Mouse (Mus musculus): Measurements from ENCODE around the gene Tulp2. TPM values are rescaled to one million over a fixed set of nuclear protein-coding genes. Genes with fewer than 3 reads are reported as not detected.

Gene Tulp2
- polyA plus RNA-seq, 1 experiment from 2014 or later: 1.0 TPM

DNA sequence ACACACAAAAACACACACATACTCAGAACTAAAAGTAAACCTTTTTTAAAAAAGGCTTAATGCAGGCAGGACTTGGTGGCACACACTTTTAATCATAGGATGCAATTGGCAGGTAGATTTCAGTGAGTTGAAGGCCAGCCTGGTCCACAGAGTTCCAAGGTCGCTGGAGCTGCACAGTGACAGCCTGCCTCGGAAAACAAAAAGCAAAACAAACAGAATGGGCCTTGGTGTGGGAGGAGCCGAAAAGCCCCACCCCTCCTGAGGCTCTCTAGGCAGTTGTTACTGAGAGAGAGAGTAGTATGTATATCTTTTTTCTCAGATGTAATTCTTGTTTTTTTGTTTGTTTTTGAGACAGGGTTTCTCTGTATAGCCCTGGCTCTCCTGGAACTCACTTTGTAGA, 9.6 kb downstream of the Tulp2 start:
- WGBS: 20% methylated on average over 3 of the region's 3 CpGs
- Histone ChIP-seq H3K9ac (no peak overlapping the region), H3K27me3 (no peaks in the 10 kb centered on the region), H3K9me3 (no peaks in the 10 kb centered on the region), H3K4me3 (no peak overlapping the region), H3K27ac (no peak overlapping the region), H3K4me2 (no peak overlapping the region), H3K4me1 (peaks cover 21% of the 10 kb centered on the region), H3K36me3 (peaks cover 40% of the 10 kb centered on the region)
- no peak for ATAC-seq (ENCODE audit: insufficient number of reproducible peaks, low FRiP score, low TSS enrichment, low read depth)

DNA sequence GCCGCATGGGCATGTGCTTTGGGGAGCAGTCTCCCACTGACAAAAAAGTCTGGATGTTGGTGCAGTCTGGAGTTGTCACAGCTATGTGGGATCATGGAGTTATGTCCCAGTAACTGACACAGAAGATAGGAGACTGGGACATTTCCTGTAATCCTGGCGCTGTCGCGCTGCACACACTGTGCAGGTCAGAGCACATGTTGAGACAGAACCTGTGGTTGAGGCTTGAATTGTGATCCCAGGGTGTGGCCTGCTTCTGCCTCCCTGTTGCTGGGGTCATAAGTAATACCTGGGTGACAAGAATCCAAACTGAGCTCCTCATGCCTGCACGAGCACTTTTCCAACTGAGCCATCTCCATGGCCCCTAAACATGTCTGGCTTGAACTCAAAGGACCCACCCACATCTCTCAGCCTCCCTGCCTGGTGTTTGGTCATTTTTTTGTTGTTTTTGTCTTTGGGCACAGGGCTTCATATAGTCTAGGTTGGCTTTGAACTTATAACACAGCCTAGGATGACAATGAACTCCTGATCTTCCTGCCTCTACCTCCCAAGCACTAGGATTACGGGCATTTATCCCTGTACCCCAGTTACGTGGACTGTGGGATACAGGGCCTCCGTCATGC, 10.7 kb downstream of the Tulp2 start:
- 89% methylated on average over 8 of the region's 8 CpGs for WGBS
- peaks cover 19% of the 10 kb centered on the region for H3K4me1 ChIP-seq
- H3K4me2 ChIP-seq: no peak overlapping the region
- H3K27me3 ChIP-seq: no peaks in the 10 kb centered on the region
- H3K9me3 ChIP-seq: no peaks in the 10 kb centered on the region
- H3K9ac ChIP-seq: no peak overlapping the region
- H3K36me3 ChIP-seq: peaks cover 51% of the 10 kb centered on the region
- H3K27ac ChIP-seq: no peak overlapping the region
- ATAC-seq (ENCODE audit: insufficient number of reproducible peaks, low FRiP score, low TSS enrichment, low read depth): no peak
- no peak overlapping the region for H3K4me3 ChIP-seq

DNA sequence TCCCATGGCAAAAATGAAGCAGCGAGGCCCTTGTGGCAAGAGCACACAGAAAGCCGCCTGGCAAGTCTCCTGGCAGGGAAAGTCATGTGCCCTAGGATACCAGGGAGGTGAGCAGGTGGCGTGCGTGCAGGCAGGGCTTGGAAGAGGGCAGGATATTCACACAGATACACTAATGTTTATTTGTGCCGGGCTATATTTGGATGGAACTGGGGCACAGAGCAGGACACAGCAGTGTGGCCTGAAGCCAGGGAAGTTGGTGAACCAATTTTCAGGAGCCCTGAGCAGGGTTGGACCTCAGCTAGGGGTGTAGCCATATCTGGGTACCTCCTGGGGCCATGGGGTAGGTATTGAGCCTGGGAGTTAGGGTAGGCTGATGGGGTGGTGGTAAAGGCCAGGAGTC, 11.3 kb downstream of the Tulp2 start:
- Histone ChIP-seq H3K27ac (no peak overlapping the region; the same call in 1 of the 2 replicates), H3K4me1 (peaks cover 16% of the 10 kb centered on the region), H3K9ac (no peak overlapping the region), H3K27me3 (no peaks in the 10 kb centered on the region), H3K9me3 (no peaks in the 10 kb centered on the region), H3K4me3 (no peak overlapping the region), H3K36me3 (peaks cover 57% of the 10 kb centered on the region), H3K4me2 (no peak overlapping the region)
- 92% methylated on average over 5 of the region's 5 CpGs for WGBS
- no peak for ATAC-seq (ENCODE audit: insufficient number of reproducible peaks, low FRiP score, low TSS enrichment, low read depth)

DNA sequence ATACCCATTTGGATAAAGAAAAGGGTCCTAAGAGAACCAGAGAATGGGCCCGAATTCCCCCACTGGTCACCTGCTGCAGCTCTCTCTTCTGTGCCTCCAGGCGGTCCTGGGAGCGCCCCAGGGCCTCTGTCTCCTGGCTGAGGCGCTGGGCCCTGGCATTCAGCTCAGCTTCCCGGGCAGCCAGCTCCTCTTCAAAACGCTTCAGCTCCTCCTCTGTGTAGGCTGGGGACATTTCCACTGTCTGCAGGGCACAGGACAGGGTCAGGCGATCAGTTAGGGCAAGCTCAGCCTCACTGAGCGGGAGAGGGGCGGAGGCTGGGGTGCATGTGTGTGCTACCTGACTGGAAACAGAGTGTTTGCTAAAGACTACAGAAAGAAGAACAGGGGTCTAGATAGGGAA, 12.9 kb downstream of the Tulp2 start:
- no peak overlapping the region for H3K9ac ChIP-seq
- no peaks in the 10 kb centered on the region for H3K9me3 ChIP-seq
- no peaks in the 10 kb centered on the region for H3K27me3 ChIP-seq
- no peak overlapping the region for H3K4me3 ChIP-seq
- H3K27ac ChIP-seq: no peak overlapping the region
- peaks cover 72% of the 10 kb centered on the region for H3K36me3 ChIP-seq
- ATAC-seq (ENCODE audit: insufficient number of reproducible peaks, low FRiP score, low TSS enrichment, low read depth): no peak
- WGBS: 81% methylated on average over 9 of the region's 9 CpGs
- no peak overlapping the region for H3K4me2 ChIP-seq
- peaks cover 7% of the 10 kb centered on the region; the same call in 1 of the 2 replicates for H3K4me1 ChIP-seq

DNA sequence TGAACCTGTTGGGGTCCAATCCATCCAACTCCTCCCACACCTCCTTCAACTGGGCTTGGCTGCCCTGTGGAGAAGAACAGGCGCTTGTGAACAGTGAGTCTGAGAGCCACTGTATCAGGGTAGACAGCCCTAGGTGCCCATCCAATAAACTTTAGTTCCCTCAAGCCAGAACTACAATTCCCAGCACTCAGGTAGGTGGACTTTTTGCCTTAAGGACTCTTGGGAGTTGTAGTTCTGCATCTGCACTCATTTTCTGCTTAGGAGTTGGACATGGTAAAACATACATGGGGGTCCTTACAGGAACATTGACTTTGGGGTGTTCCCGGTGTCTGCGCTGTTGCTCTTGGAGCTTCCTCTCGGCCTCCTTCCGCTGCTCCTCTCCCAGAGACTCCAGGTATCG, 16.8 kb downstream of the Tulp2 start:
- 96% methylated on average over 6 of the region's 6 CpGs for WGBS
- Histone ChIP-seq H3K9ac (no peak overlapping the region), H3K4me1 (no peaks in the 10 kb centered on the region), H3K36me3 (peaks cover 95% of the 10 kb centered on the region), H3K27ac (no peak overlapping the region), H3K4me2 (no peak overlapping the region), H3K9me3 (no peaks in the 10 kb centered on the region), H3K4me3 (no peak overlapping the region), H3K27me3 (no peaks in the 10 kb centered on the region)
- ATAC-seq (ENCODE audit: insufficient number of reproducible peaks, low FRiP score, low TSS enrichment, low read depth): no peak

DNA sequence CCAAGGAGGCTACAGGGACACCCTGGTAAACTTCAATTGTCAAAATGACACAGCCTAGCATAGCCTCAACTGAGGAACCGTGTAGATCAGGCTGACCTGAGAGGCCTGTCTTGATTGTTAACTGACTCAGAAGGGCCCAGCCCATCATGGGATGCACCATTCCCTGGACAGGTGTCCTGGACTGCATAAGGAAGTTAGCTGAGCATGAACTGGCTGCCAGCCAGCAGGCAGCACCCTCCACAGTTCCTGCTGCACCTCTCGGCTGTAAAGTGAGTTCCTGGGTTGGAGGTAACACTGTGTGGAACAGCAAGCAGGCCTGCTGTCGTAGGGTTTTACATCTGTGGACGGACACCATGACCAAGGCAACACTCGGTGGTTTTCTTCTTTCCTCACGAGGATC, 25.9 kb downstream of the Tulp2 start:
- 85% methylated on average over 6 of the region's 6 CpGs for WGBS
- H3K9me3 ChIP-seq: no peaks in the 10 kb centered on the region
- H3K36me3 ChIP-seq: peaks cover 38% of the 10 kb centered on the region
- no peak overlapping the region for H3K4me3 ChIP-seq
- no peak overlapping the region for H3K9ac ChIP-seq
- peaks cover 20% of the 10 kb centered on the region for H3K4me1 ChIP-seq
- no peak for ATAC-seq (ENCODE audit: insufficient number of reproducible peaks, low FRiP score, low TSS enrichment, low read depth)
- no peak overlapping the region for H3K27ac ChIP-seq
- H3K27me3 ChIP-seq: no peaks in the 10 kb centered on the region
- no peak overlapping the region for H3K4me2 ChIP-seq

DNA sequence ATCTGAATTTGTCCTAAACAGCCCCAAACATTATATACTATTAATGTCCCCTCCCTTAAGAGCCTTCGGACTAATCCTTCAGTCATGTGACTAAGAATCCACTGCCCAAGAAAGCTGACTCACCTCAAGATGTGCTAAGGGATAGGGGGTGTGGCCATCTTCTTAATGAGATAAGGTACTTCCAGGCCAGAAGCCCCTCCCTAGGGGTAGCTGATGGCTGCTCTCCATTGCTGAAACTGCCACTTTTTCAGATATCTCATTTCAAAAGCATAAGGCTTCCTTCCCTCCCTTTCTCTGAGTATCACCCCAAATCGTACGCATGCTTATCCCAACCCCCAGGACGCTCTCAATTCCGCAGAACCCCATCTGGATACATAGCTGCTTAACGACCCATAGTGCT, 26.9 kb downstream of the Tulp2 start:
- H3K9ac ChIP-seq: peak overlapping the region; percentile 75; the same call in 1 of the 2 replicates
- ATAC-seq (ENCODE audit: insufficient number of reproducible peaks, low FRiP score, low TSS enrichment, low read depth): no peak
- H3K4me3 ChIP-seq: peak overlapping the region; percentile 76; the same call in 1 of the 2 replicates
- H3K36me3 ChIP-seq: peaks cover 29% of the 10 kb centered on the region
- H3K27ac ChIP-seq: peak overlapping the region; percentile 97; the same call in 1 of the 2 replicates
- WGBS: 70% methylated on average over 6 of the region's 6 CpGs
- no peaks in the 10 kb centered on the region for H3K9me3 ChIP-seq
- peak overlapping the region; percentile 91; the same call in 1 of the 2 replicates for H3K4me2 ChIP-seq
- H3K27me3 ChIP-seq: no peaks in the 10 kb centered on the region
- H3K4me1 ChIP-seq: peaks cover 20% of the 10 kb centered on the region

DNA sequence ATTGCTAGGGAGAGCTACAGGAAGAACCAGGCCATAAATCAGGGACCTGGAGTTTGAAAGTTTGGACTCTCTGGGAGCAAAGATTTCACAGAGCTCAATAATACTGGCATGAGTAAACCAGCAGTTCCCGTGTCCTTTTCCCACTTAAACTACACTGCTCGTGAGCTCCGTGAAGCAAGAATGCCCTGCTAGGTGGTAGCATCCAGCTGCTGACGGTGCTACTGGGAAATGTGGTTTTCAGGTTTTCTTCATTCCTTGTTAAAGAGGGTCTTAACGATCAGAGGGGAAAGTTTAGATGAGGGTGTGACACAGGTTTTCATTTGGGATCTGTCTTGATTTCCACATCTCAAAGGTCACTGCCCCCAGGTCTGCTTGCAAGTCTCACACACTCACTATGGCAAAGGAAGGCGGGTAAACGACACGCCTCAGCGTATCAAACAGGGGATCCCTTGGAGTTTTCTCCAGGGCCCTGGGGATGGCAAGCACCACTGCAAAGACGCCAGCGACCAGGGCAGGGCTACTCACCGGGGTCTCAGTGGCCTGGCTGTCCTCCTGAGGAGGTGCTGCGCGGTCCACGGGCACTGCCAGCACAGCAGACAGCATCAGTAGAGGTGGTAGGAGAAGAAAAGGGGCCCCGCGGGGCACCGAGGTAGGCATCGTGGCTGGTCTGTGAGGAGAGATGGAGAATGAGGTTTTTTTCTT, 27.7 kb downstream of the Tulp2 start:
- Histone ChIP-seq H3K4me1 (peaks cover 20% of the 10 kb centered on the region), H3K4me2 (peak overlapping the region; percentile 91), H3K9me3 (no peaks in the 10 kb centered on the region), H3K36me3 (peaks cover 29% of the 10 kb centered on the region), H3K9ac (peak overlapping the region; percentile 75), H3K4me3 (peak overlapping the region; percentile 76), H3K27me3 (no peaks in the 10 kb centered on the region), H3K27ac (peak overlapping the region; percentile 97)
- ATAC-seq (ENCODE audit: insufficient number of reproducible peaks, low FRiP score, low TSS enrichment, low read depth): no peak
- WGBS: 17% methylated on average over 19 of the region's 19 CpGs

DNA sequence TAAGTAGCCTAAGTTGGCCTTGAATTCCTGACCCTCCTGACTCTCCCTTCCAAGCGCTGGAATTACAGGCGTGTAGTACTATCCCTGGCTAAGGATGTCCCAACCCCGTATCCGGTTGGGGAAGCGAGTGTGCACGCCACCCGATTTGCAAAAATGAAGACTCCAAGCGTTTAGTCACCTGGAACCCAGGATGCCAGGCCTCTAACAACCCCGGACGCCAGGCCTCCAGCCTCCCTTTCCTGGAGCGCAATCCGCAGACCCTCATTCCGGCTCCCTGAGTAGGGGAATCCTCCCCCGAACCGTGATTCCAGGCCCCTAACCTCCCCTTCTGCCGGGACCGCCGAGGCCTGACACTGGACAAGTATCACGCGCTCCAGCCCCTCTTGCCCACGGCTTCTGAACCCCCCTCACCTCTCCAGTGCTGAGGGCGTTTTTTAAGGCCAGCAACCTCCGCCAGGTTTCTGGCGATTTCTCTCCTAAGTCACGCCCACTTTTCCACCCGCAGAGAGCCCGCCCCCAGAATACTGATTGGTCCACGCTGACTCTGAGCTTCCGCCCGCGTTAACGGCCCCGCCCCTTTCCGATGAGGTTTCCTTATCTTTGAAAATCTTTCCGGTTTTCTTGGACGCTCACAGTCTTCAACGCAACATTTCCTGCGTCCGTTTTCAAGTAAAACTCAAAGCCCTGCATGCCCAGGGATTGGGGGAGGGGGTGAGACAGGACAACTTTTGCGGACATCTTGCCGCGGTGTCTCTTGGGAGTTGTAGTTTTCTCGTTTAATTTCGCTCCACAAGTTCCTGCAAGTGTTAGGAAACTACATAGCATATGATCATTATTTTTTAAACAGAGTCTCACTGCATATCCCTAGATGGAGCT, 28.5 kb downstream of the Tulp2 start, which contains the start of gene Nucb1:
Gene Nucb1 (minus strand): TSS at position 495 of the 876 bp plus-strand sequence.
- Histone ChIP-seq H3K27ac (peak within 1 kb of the TSS; percentile 97), H3K9me3 (no peaks in the 10 kb centered on the region), H3K4me3 (peak within 1 kb of the TSS; percentile 76), H3K4me2 (peak within 1 kb of the TSS; percentile 91), H3K9ac (peak within 1 kb of the TSS; percentile 75), H3K4me1 (peaks cover 20% of the 10 kb centered on the region), H3K27me3 (no peaks in the 10 kb centered on the region), H3K36me3 (peaks cover 26% of the 10 kb centered on the region)
- WGBS: under 1% methylated on average over 44 of the region's 44 CpGs
- peak; percentile 87 for ATAC-seq (ENCODE audit: insufficient number of reproducible peaks, low FRiP score, low TSS enrichment, low read depth)

DNA sequence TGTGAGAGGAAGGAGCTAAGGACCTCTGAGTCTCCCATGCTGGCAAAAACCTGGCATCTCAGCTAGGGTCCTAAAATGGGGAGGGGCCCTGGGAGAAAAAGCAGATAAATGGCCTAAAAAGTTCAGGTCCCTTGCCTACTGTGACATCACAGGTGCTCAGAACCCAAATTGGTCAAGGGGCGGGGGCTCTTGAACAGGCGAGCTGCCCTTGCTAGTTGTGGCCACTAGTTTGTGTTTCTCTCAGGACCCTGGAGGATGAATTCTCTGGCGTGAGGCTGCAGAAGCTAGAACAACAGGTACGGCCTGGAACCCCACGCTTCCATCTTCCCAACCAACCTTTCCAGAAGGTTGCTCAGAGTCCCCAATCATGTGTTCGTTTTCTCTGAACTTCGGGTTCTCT, 32.7 kb downstream of the Tulp2 start:
- no peaks in the 10 kb centered on the region for H3K27me3 ChIP-seq
- H3K27ac ChIP-seq: no peak overlapping the region
- H3K4me3 ChIP-seq: no peak overlapping the region
- peaks cover 11% of the 10 kb centered on the region for H3K4me1 ChIP-seq
- H3K9ac ChIP-seq: no peak overlapping the region
- 81% methylated on average over 7 of the region's 7 CpGs for WGBS
- H3K36me3 ChIP-seq: no peaks in the 10 kb centered on the region
- H3K9me3 ChIP-seq: no peaks in the 10 kb centered on the region
- no peak overlapping the region for H3K4me2 ChIP-seq
- ATAC-seq (ENCODE audit: insufficient number of reproducible peaks, low FRiP score, low TSS enrichment, low read depth): no peak

DNA sequence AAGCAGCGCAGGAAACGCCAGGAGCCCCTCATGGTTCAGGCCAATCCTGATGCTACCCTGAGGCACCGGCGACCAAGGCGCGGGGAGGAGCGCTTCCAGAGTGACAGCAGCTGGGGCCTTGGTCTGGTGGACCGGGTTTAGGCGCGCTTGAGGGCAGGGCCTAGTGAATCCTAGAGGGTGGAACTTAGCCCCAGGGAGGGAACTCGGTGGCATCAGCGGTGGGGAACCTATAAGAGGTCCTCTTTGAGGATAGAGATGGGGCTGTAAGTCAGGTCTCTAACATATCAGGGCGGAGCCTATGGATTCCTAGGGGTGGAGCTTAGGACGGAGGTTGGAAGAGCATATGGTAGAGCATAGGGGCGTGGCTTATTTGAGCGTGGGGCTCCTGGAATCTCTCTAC, 33.8 kb downstream of the Tulp2 start:
- H3K4me3 ChIP-seq: no peak overlapping the region

More for the DNA sequence above, 33.8 kb downstream of the Tulp2 start:
- H3K27me3 ChIP-seq: no peaks in the 10 kb centered on the region
- 21% methylated on average over 16 of the region's 16 CpGs for WGBS
- H3K9ac ChIP-seq: no peak overlapping the region
- H3K4me2 ChIP-seq: peak overlapping the region; percentile 33
- peak overlapping the region; percentile 0; the same call in 1 of the 2 replicates for H3K27ac ChIP-seq
- no peaks in the 10 kb centered on the region for H3K36me3 ChIP-seq
- no peaks in the 10 kb centered on the region for H3K9me3 ChIP-seq
- ATAC-seq (ENCODE audit: insufficient number of reproducible peaks, low FRiP score, low TSS enrichment, low read depth): 0 out of 2 replicates have a peak, but pooled peaks have one; percentile 5
- peaks cover 11% of the 10 kb centered on the region for H3K4me1 ChIP-seq

All from limb, embryonic 15.5 days (tissue).